Mouse (Mus musculus): ENCODE results near the gene Ppp1r1b.

GRCm38 (mm10) chr11:98384721-98385637, 36.8 kb downstream of the Ppp1r1b start:
- TF ChIP-seq CTCF (IDR thresholded peaks at IDR 0.05) (no peak), POLR2A (IDR thresholded peaks at IDR 0.05; ENCODE audit: insufficient read depth, low read depth, low read length) (peak; percentile 67), EP300 (IDR thresholded peaks at IDR 0.05; ENCODE audit: insufficient read depth, low read depth, low read length) (peak; percentile 2)

All from heart, adult 2 months (tissue).